Mouse (Mus musculus) left cerebral cortex, adult 8-10 months (tissue): ENCODE measurements around the gene 4930455H04Rik. TPM values are rescaled to one million over a fixed set of nuclear protein-coding genes. Genes with fewer than 3 reads are reported as not detected.

Experiments
- DNase-seq, 2 experiments: peaks; one replicate each; pipeline ENCODE4 v3.0.0; 2022; ENCODE audit warnings: low spot score in 2 of 2
- total RNA-seq, 4 experiments: library from RNA; stranded (reverse); gene quantifications; 2 replicates each; pipeline ENCODE4 v1.2.4; 2022

Gene 4930455H04Rik
- not detected for total RNA-seq

- DNase-seq = no peak
Observed at GRCm38 (mm10) chr3:116967967-116968366, at the start of gene 4930455H04Rik. 4930455H04Rik (plus strand) TSS chr3:116968267.

- no peak for DNase-seq
Observed at GRCm38 (mm10) chr3:116921535-116921934, 46.5 kb upstream of the 4930455H04Rik start.

GRCm38 (mm10) chr3:116923042-116923441, 45.0 kb upstream of the 4930455H04Rik start:
- DNase-seq = no peak

- no peak for DNase-seq
Observed at GRCm38 (mm10) chr3:116928994-116929393, 39.1 kb upstream of the 4930455H04Rik start.

GRCm38 (mm10) chr3:116933158-116933557, 34.9 kb upstream of the 4930455H04Rik start:
- no peak for DNase-seq

- DNase-seq = no peak
Observed at GRCm38 (mm10) chr3:116936934-116937691, 31.0 kb upstream of the 4930455H04Rik start.

GRCm38 (mm10) chr3:116940804-116941558, 27.1 kb upstream of the 4930455H04Rik start:
- peak in 1 of 2 experiments; percentile 58 for DNase-seq

- no peak for DNase-seq
Observed at GRCm38 (mm10) chr3:116941559-116942117, 26.4 kb upstream of the 4930455H04Rik start.

GRCm38 (mm10) chr3:116942751-116943150, 25.3 kb upstream of the 4930455H04Rik start:
- no peak for DNase-seq

- DNase-seq = peak in 1 of 2 experiments; percentile 33
Observed at GRCm38 (mm10) chr3:116943422-116943821, 24.6 kb upstream of the 4930455H04Rik start.

- no peak for DNase-seq
Observed at GRCm38 (mm10) chr3:116946476-116946875, 21.6 kb upstream of the 4930455H04Rik start.

GRCm38 (mm10) chr3:116950665-116951115, 17.4 kb upstream of the 4930455H04Rik start:
- no peak for DNase-seq

- no peak for DNase-seq
Observed at GRCm38 (mm10) chr3:116951489-116951888, 16.6 kb upstream of the 4930455H04Rik start.

GRCm38 (mm10) chr3:116952242-116952899, 15.7 kb upstream of the 4930455H04Rik start:
- no peak for DNase-seq

GRCm38 (mm10) chr3:116953366-116953765, 14.7 kb upstream of the 4930455H04Rik start:
- no peak for DNase-seq

- DNase-seq = no peak
Observed at GRCm38 (mm10) chr3:116955061-116955460, 13.0 kb upstream of the 4930455H04Rik start.

GRCm38 (mm10) chr3:116960414-116960813, 7.7 kb upstream of the 4930455H04Rik start:
- DNase-seq = no peak

GRCm38 (mm10) chr3:116961354-116962142, 6.5 kb upstream of the 4930455H04Rik start:
- DNase-seq = no peak

GRCm38 (mm10) chr3:116963213-116963612, 4.9 kb upstream of the 4930455H04Rik start:
- DNase-seq = no peak

GRCm38 (mm10) chr3:116964426-116964825, 3.6 kb upstream of the 4930455H04Rik start:
- DNase-seq = no peak

GRCm38 (mm10) chr3:116966225-116966624, 1.8 kb upstream of the 4930455H04Rik start:
- DNase-seq = peak in 1 of 2 experiments; percentile 46
